Mouse (Mus musculus): ENCODE results near the gene Micall2. TPM values are rescaled to one million over a fixed set of nuclear protein-coding genes. Genes with fewer than 3 reads are reported as not detected.

Gene Micall2
- total and polyA plus RNA-seq, 2 experiments from 2014 or later = 1.1 to 1.3 TPM

DNA sequence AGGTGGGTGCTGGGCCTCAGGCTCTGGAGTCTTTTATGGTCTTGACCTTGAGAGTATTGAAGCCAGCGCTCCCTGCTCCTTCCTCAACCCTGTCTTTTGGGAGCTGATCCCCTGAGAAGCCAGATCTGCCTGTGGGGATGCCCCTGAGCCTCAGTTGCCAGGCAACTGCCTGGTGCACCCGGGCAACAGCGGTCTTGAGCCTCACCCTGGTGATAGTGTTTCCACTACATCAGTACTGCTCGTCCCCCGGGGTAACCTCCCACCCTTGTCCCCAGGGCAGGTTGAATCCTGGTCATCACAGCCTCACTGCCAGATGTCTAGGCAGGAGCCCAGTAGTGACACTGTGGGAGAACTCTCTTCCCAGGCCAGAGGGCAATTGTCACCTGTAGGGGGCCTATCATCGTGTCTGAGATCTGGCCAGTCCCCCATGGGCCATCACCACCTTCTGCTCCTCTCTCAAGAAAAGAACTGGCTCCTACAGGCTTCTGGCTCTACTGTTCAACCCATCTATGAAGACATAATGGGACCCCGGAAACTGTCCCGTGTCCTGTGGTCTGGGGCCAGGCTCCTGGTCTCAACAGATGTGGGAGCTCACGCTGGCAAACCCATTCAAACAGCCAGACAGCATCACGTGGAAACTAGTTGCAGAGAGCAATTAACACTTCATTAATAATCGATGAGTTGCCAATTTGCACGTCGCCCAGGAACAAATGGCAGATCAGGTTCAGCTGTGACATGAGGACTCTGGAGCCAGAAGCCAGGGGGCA is 61.0 kb downstream of the Micall2 start:
- H3K27me3 ChIP-seq (ENCODE audit: control insufficient read depth, insufficient read depth, low read length) = peaks cover 56% of the 10 kb centered on the region
- no peak overlapping the region for H3K9ac ChIP-seq (replicated peaks; ENCODE audit: low read depth, low read length)
- no peaks in the 10 kb centered on the region for H3K4me1 ChIP-seq (ENCODE audit: control insufficient read depth, insufficient read depth)
- H3K27ac ChIP-seq (ENCODE audit: low read depth) = no peak overlapping the region
- H3K4me2 ChIP-seq (ENCODE audit: low read depth, low read length) = no peak overlapping the region
- TF ChIP-seq CTCF (IDR thresholded peaks at IDR 0.05; ENCODE audit: low read depth) (no peak), EP300 (IDR thresholded peaks at IDR 0.05; ENCODE audit: low read depth) (no peak)
- DNase-seq (ENCODE audit: low spot score) (no peak), ATAC-seq (ENCODE audit: insufficient read depth, low read depth) (no peak)
- H3K4me3 ChIP-seq (ENCODE audit: low read depth, low read length) = no peak overlapping the region
- 23% methylated on average over 13 of the region's 13 CpGs for WGBS
- H3K36me3 ChIP-seq (replicated peaks; ENCODE audit: control insufficient read depth, insufficient read depth, low read length) = no peaks in the 10 kb centered on the region
- no peaks in the 10 kb centered on the region for H3K9me3 ChIP-seq (replicated peaks; ENCODE audit: control insufficient read depth, low read length)

DNA sequence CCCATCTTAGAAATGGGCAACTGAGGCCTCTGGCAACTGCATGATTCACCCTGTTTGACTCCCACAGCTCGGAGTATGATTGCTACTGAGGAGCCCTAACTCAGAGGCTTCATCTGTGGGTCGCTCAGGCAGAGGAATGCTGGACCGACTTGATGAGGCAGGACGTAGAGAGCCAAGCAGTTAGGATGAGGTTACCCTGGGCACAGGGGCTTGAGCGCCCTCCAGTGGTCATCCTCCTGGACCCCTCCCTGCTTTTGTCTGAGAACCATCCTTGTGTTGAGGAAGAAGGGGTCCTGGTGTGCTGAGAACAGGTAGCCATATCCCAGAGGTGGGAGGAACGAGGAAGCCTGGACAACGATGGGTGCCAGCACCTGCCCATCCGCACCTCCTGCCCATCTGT is 66.8 kb downstream of the Micall2 start:
- Histone ChIP-seq H3K27ac (ENCODE audit: low read depth) (no peak overlapping the region), H3K36me3 (replicated peaks; ENCODE audit: control insufficient read depth, insufficient read depth, low read length) (no peaks in the 10 kb centered on the region), H3K9me3 (replicated peaks; ENCODE audit: control insufficient read depth, low read length) (no peaks in the 10 kb centered on the region), H3K9ac (replicated peaks; ENCODE audit: low read depth, low read length) (no peak overlapping the region), H3K4me3 (ENCODE audit: low read depth, low read length) (no peak overlapping the region), H3K27me3 (ENCODE audit: control insufficient read depth, insufficient read depth, low read length) (peaks cover 75% of the 10 kb centered on the region), H3K4me2 (ENCODE audit: low read depth, low read length) (no peak overlapping the region), H3K4me1 (ENCODE audit: control insufficient read depth, insufficient read depth) (no peaks in the 10 kb centered on the region)
- 12% methylated on average over 8 of the region's 8 CpGs for WGBS
- ATAC-seq (ENCODE audit: insufficient read depth, low read depth) = no peak
- TF ChIP-seq EP300 (IDR thresholded peaks at IDR 0.05; ENCODE audit: low read depth) = no peak
- peak; percentile 32; the same call in 1 of the 2 replicates for TF ChIP-seq CTCF (IDR thresholded peaks at IDR 0.05; ENCODE audit: low read depth)
- DNase-seq (ENCODE audit: low spot score) = no peak

DNA sequence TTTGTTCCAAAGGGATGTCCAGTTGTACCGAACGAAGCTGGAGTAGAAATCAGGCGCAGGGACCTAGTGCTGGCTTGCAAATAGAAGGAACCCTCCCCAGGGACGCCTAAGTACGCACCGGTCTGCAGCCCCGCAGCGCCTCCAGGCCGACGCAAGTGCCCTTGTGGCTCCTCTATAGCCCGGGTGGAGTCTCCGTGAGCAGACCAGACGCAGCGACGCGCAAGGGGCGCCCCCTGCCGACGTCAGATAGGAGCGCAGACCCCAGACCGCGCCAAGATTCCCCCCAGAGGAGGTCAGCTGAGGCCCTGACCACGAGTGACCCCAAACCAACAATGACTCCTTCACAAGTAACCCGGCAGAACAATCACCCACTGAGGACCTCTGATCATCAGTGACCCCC is 67.6 kb downstream of the Micall2 start:
- peaks cover 66% of the 10 kb centered on the region for H3K27me3 ChIP-seq (ENCODE audit: control insufficient read depth, insufficient read depth, low read length)
- no peak overlapping the region for H3K4me3 ChIP-seq (ENCODE audit: low read depth, low read length)
- H3K4me2 ChIP-seq (ENCODE audit: low read depth, low read length) = no peak overlapping the region
- H3K9me3 ChIP-seq (replicated peaks; ENCODE audit: control insufficient read depth, low read length) = no peaks in the 10 kb centered on the region
- no peaks in the 10 kb centered on the region for H3K4me1 ChIP-seq (ENCODE audit: control insufficient read depth, insufficient read depth)
- H3K9ac ChIP-seq (replicated peaks; ENCODE audit: low read depth, low read length) = no peak overlapping the region
- peak; percentile 48 for DNase-seq (ENCODE audit: low spot score)
- TF ChIP-seq CTCF (IDR thresholded peaks at IDR 0.05; ENCODE audit: low read depth) (peak; percentile 78), EP300 (IDR thresholded peaks at IDR 0.05; ENCODE audit: low read depth) (no peak)
- ATAC-seq (ENCODE audit: insufficient read depth, low read depth) = peak; percentile 86
- 1% methylated on average over 24 of the region's 24 CpGs for WGBS
- H3K36me3 ChIP-seq (replicated peaks; ENCODE audit: control insufficient read depth, insufficient read depth, low read length) = no peaks in the 10 kb centered on the region
- no peak overlapping the region for H3K27ac ChIP-seq (ENCODE audit: low read depth)

DNA sequence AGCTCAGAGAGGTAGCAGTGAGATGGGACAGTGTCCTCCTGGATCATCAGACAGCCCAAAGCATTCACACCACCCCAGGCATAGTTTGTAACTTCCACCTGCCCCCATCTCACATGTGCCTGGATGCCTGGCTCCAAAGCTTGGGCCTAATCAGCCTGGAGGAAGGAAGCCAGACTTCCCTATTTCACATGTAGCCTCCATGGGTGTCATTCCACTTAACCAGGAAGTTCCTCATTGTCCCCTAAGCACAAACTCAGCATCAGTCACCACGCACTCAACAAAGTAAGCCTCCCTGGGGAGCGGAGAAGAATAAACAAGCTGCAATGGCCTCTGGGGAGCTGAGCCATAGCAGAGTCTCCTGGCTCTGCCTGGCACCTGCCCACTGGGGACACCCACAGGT is 69.6 kb downstream of the Micall2 start:
- H3K9ac ChIP-seq (replicated peaks; ENCODE audit: low read depth, low read length) = no peak overlapping the region
- no peak overlapping the region for H3K27ac ChIP-seq (ENCODE audit: low read depth)
- H3K4me1 ChIP-seq (ENCODE audit: control insufficient read depth, insufficient read depth) = no peaks in the 10 kb centered on the region
- H3K36me3 ChIP-seq (replicated peaks; ENCODE audit: control insufficient read depth, insufficient read depth, low read length) = no peaks in the 10 kb centered on the region
- H3K27me3 ChIP-seq (ENCODE audit: control insufficient read depth, insufficient read depth, low read length) = peaks cover 46% of the 10 kb centered on the region
- 33% methylated on average over 2 of the region's 2 CpGs for WGBS
- no peak overlapping the region for H3K4me3 ChIP-seq (ENCODE audit: low read depth, low read length)
- DNase-seq (ENCODE audit: low spot score) (no peak), ATAC-seq (ENCODE audit: insufficient read depth, low read depth) (no peak)
- TF ChIP-seq EP300 (IDR thresholded peaks at IDR 0.05; ENCODE audit: low read depth) = no peak
- no peak for TF ChIP-seq CTCF (IDR thresholded peaks at IDR 0.05; ENCODE audit: low read depth)
- H3K4me2 ChIP-seq (ENCODE audit: low read depth, low read length) = no peak overlapping the region
- no peaks in the 10 kb centered on the region for H3K9me3 ChIP-seq (replicated peaks; ENCODE audit: control insufficient read depth, low read length)

DNA sequence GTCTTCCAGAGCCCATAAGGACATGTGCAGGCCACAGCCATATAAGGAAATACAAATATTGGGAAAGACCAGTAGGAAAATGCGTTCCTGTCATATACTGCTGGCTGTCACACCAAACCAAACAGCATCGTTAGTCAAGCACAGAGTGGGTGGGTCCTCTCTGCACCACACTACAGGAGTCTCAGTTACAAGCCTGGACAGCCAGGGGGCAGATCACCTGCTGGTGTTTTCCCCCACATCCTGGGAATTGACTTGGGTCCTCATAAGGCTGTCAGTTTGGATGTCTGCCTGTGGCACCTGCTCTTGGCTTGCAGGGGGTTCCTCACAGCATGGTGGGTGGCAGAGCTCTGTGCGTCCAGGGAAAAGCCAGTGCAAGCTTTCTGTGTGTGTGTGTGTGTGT is 70.8 kb downstream of the Micall2 start:
- Histone ChIP-seq H3K27ac (ENCODE audit: low read depth) (no peak overlapping the region), H3K4me3 (ENCODE audit: low read depth, low read length) (no peak overlapping the region), H3K4me1 (ENCODE audit: control insufficient read depth, insufficient read depth) (no peaks in the 10 kb centered on the region), H3K27me3 (ENCODE audit: control insufficient read depth, insufficient read depth, low read length) (peaks cover 50% of the 10 kb centered on the region), H3K36me3 (replicated peaks; ENCODE audit: control insufficient read depth, insufficient read depth, low read length) (no peaks in the 10 kb centered on the region), H3K9ac (replicated peaks; ENCODE audit: low read depth, low read length) (no peak overlapping the region), H3K9me3 (replicated peaks; ENCODE audit: control insufficient read depth, low read length) (no peaks in the 10 kb centered on the region), H3K4me2 (ENCODE audit: low read depth, low read length) (no peak overlapping the region)
- 46% methylated on average over 3 of the region's 3 CpGs for WGBS
- no peak for TF ChIP-seq EP300 (IDR thresholded peaks at IDR 0.05; ENCODE audit: low read depth)
- peak; percentile 14; the same call in 1 of the 2 replicates for TF ChIP-seq CTCF (IDR thresholded peaks at IDR 0.05; ENCODE audit: low read depth)
- ATAC-seq (ENCODE audit: insufficient read depth, low read depth) (no peak), DNase-seq (ENCODE audit: low spot score) (no peak)

DNA sequence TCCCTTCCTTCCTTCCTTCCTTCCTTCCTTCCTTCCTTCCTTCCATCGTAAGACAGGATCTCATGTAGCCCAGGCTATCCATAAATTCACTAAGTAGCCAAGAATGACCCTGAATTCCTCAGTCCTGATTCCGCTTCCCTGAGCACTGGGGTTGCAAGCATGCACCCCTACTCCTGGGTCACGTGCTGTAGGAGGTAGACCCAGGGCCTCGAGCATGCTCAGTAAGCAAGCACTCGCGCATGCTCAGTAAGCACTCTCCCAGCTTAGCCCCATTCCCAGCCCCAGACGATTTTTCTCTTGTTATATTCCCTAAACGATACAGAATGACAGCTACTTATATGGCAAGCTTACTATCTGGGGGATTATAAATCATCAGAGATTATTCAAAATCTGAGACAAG is 74.4 kb downstream of the Micall2 start:
- H3K27me3 ChIP-seq (ENCODE audit: control insufficient read depth, insufficient read depth, low read length) = peaks cover 42% of the 10 kb centered on the region
- no peak overlapping the region for H3K9ac ChIP-seq (replicated peaks; ENCODE audit: low read depth, low read length)
- ATAC-seq (ENCODE audit: insufficient read depth, low read depth) (no peak), DNase-seq (ENCODE audit: low spot score) (no peak)
- H3K4me1 ChIP-seq (ENCODE audit: control insufficient read depth, insufficient read depth) = no peaks in the 10 kb centered on the region
- H3K36me3 ChIP-seq (replicated peaks; ENCODE audit: control insufficient read depth, insufficient read depth, low read length) = no peaks in the 10 kb centered on the region
- TF ChIP-seq EP300 (IDR thresholded peaks at IDR 0.05; ENCODE audit: low read depth) (no peak), CTCF (IDR thresholded peaks at IDR 0.05; ENCODE audit: low read depth) (no peak)
- WGBS = 58% methylated on average over 7 of the region's 8 CpGs
- H3K4me3 ChIP-seq (ENCODE audit: low read depth, low read length) = no peak overlapping the region
- H3K4me2 ChIP-seq (ENCODE audit: low read depth, low read length) = no peak overlapping the region
- no peak overlapping the region for H3K27ac ChIP-seq (ENCODE audit: low read depth)
- no peaks in the 10 kb centered on the region for H3K9me3 ChIP-seq (replicated peaks; ENCODE audit: control insufficient read depth, low read length)

Data from heart, postnatal 0 days (tissue).